Mouse (Mus musculus): ENCODE results near the gene Gmeb1.

GRCm38 (mm10) chr4:132263313-132263712, 1.9 kb upstream of the Gmeb1 start:
- TF ChIP-seq CTCF (IDR thresholded peaks at IDR 0.05) = no peak
- TF ChIP-seq EP300 (IDR thresholded peaks at IDR 0.05) = no peak
